Mouse (Mus musculus): ENCODE measurements at regions not wholly inside any gene's neighbourhood (a gene's known extent, or its start where the extent isn't known, plus 50 kb on each side); places are given as distances from the start of the nearest gene placed in this dataset.

- Histone ChIP-seq H3K36me3 (replicated peaks; ENCODE audit: insufficient read depth, low read length) (no peaks in the 10 kb centered on the region), H3K4me3 (ENCODE audit: low read depth, low read length) (no peak overlapping the region), H3K9me3 (ENCODE audit: low read length) (no peaks in the 10 kb centered on the region), H3K9ac (replicated peaks) (no peak overlapping the region), H3K27me3 (ENCODE audit: insufficient read depth, low read length) (no peaks in the 10 kb centered on the region), H3K27ac (ENCODE audit: low read depth) (no peak overlapping the region), H3K4me2 (ENCODE audit: low read depth, low read length) (no peak overlapping the region), H3K4me1 (ENCODE audit: insufficient read depth) (no peaks in the 10 kb centered on the region)
- 78% methylated on average over 4 of the region's 4 CpGs for WGBS (ENCODE audit: insufficient replicate concordance)
- ATAC-seq (no peak), DNase-seq (no peak)
- TF ChIP-seq CTCF (IDR thresholded peaks at IDR 0.05; ENCODE audit: low read depth): no peak
- TF ChIP-seq EP300 (IDR thresholded peaks at IDR 0.05; ENCODE audit: low read depth): no peak
Measured at GRCm38 (mm10) chr5:52092273-52092672, 98.0 kb downstream of the Dhx15 start.

DNA sequence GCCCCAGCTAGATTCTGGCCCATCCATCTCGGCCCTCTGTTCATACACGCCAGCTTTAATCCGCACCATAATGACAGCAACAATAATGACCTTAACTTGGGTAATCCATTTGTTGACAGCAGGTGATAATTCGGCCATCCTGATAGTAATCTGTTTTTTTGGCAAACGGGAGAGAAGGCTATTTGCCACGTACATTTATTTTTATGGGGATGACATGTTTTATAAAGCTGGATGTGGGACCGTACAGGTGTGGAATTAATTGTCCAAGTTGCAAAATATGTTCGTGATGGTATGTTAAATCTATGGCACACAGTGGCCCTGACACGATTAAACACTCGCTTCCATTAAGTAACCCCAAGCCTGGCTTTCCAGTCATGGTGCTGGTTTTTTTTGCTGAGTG is 102.2 kb downstream of the Dhx15 start:
- Histone ChIP-seq H3K4me1 (ENCODE audit: insufficient read depth) (peaks cover 4% of the 10 kb centered on the region; the same call in 1 of the 2 replicates), H3K4me2 (ENCODE audit: low read depth, low read length) (no peak overlapping the region), H3K36me3 (replicated peaks; ENCODE audit: insufficient read depth, low read length) (no peaks in the 10 kb centered on the region), H3K27ac (ENCODE audit: low read depth) (no peak overlapping the region), H3K27me3 (ENCODE audit: insufficient read depth, low read length) (no peaks in the 10 kb centered on the region), H3K9ac (replicated peaks) (no peak overlapping the region), H3K9me3 (ENCODE audit: low read length) (no peaks in the 10 kb centered on the region), H3K4me3 (ENCODE audit: low read depth, low read length) (no peak overlapping the region)
- no peak for TF ChIP-seq EP300 (IDR thresholded peaks at IDR 0.05; ENCODE audit: low read depth)
- no peak for TF ChIP-seq CTCF (IDR thresholded peaks at IDR 0.05; ENCODE audit: low read depth)
- ATAC-seq (no peak), DNase-seq (no peak)
- 78% methylated on average over 10 of the region's 10 CpGs for WGBS (ENCODE audit: insufficient replicate concordance)

GRCm38 (mm10) chr5:52086766-52087429 is 103.4 kb downstream of the Dhx15 start:
- Histone ChIP-seq H3K36me3 (replicated peaks; ENCODE audit: insufficient read depth, low read length) (no peaks in the 10 kb centered on the region), H3K9ac (replicated peaks) (no peak overlapping the region), H3K4me1 (ENCODE audit: insufficient read depth) (peaks cover 4% of the 10 kb centered on the region; the same call in 1 of the 2 replicates), H3K4me3 (ENCODE audit: low read depth, low read length) (no peak overlapping the region), H3K27me3 (ENCODE audit: insufficient read depth, low read length) (no peaks in the 10 kb centered on the region), H3K27ac (ENCODE audit: low read depth) (no peak overlapping the region), H3K4me2 (ENCODE audit: low read depth, low read length) (no peak overlapping the region), H3K9me3 (ENCODE audit: low read length) (no peaks in the 10 kb centered on the region)
- 34% methylated on average over 7 of the region's 7 CpGs for WGBS (ENCODE audit: insufficient replicate concordance)
- DNase-seq (no peak), ATAC-seq (no peak)
- TF ChIP-seq CTCF (IDR thresholded peaks at IDR 0.05; ENCODE audit: low read depth): no peak
- no peak for TF ChIP-seq EP300 (IDR thresholded peaks at IDR 0.05; ENCODE audit: low read depth)

- Histone ChIP-seq H3K4me2 (ENCODE audit: low read depth, low read length) (no peak overlapping the region), H3K4me3 (ENCODE audit: low read depth, low read length) (no peak overlapping the region), H3K36me3 (replicated peaks; ENCODE audit: insufficient read depth, low read length) (no peaks in the 10 kb centered on the region), H3K27ac (ENCODE audit: low read depth) (no peak overlapping the region), H3K4me1 (ENCODE audit: insufficient read depth) (no peaks in the 10 kb centered on the region), H3K27me3 (ENCODE audit: insufficient read depth, low read length) (no peaks in the 10 kb centered on the region), H3K9ac (replicated peaks) (no peak overlapping the region), H3K9me3 (ENCODE audit: low read length) (no peaks in the 10 kb centered on the region)
- 69% methylated on average over 4 of the region's 4 CpGs for WGBS (ENCODE audit: insufficient replicate concordance)
- TF ChIP-seq EP300 (IDR thresholded peaks at IDR 0.05; ENCODE audit: low read depth) (no peak), CTCF (IDR thresholded peaks at IDR 0.05; ENCODE audit: low read depth) (no peak)
- ATAC-seq (no peak), DNase-seq (no peak)
Measured at GRCm38 (mm10) chr5:52080268-52080667, 110.0 kb downstream of the Dhx15 start.

DNA sequence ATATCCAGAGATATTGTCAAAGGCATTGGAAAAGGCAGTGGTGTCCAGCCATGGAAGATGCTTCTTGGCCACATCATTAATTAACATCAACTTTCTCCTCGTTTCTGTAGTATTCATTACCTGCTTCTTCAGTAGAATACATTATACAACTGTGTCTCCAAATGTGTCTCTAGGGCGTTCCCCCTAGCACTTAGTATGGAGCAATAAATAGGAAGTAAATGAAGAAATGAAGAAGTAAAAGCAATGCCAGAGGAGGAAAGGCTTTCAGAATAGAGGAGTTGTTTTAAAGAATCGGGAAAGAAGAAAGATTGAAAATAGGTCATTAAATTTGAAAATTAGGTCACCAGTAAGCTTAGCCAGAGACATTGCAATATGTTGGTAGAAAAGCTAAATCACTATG is 112.6 kb downstream of the Dhx15 start:
- DNase-seq: no peak
- no peaks in the 10 kb centered on the region for H3K27me3 ChIP-seq (ENCODE audit: insufficient read depth, low read length)
- H3K36me3 ChIP-seq (replicated peaks; ENCODE audit: insufficient read depth, low read length): no peaks in the 10 kb centered on the region
- no peak for TF ChIP-seq CTCF (IDR thresholded peaks at IDR 0.05; ENCODE audit: low read depth)
- H3K4me2 ChIP-seq (ENCODE audit: low read depth, low read length): no peak overlapping the region
- no peak for ATAC-seq
- no peak overlapping the region for H3K27ac ChIP-seq (ENCODE audit: low read depth)
- no peaks in the 10 kb centered on the region for H3K4me1 ChIP-seq (ENCODE audit: insufficient read depth)
- no peaks in the 10 kb centered on the region for H3K9me3 ChIP-seq (ENCODE audit: low read length)
- no peak overlapping the region for H3K4me3 ChIP-seq (ENCODE audit: low read depth, low read length)
- 65% methylated on average over 3 of the region's 3 CpGs for WGBS (ENCODE audit: insufficient replicate concordance)
- no peak overlapping the region for H3K9ac ChIP-seq (replicated peaks)

GRCm38 (mm10) chr5:52075096-52075495 is 115.2 kb downstream of the Dhx15 start:
- Histone ChIP-seq H3K4me1 (ENCODE audit: insufficient read depth) (no peaks in the 10 kb centered on the region), H3K36me3 (replicated peaks; ENCODE audit: insufficient read depth, low read length) (no peaks in the 10 kb centered on the region), H3K4me2 (ENCODE audit: low read depth, low read length) (no peak overlapping the region), H3K9ac (replicated peaks) (no peak overlapping the region), H3K9me3 (ENCODE audit: low read length) (no peaks in the 10 kb centered on the region), H3K27me3 (ENCODE audit: insufficient read depth, low read length) (no peaks in the 10 kb centered on the region), H3K27ac (ENCODE audit: low read depth) (no peak overlapping the region), H3K4me3 (ENCODE audit: low read depth, low read length) (no peak overlapping the region)
- no peak for ATAC-seq
- no peak for DNase-seq
- 53% methylated on average over 2 of the region's 2 CpGs for WGBS (ENCODE audit: insufficient replicate concordance)
- TF ChIP-seq CTCF (IDR thresholded peaks at IDR 0.05; ENCODE audit: low read depth) (no peak), EP300 (IDR thresholded peaks at IDR 0.05; ENCODE audit: low read depth) (no peak)
